9 mouse cellular contexts compared by ENCODE assay signal in genomic region chr1:106407963-106408440, GRCm38 (mm10).
A peak's percentile ranks its signal among the peaks of the same experiment; 100 is the strongest.
DNase-seq lines count a peak whose midpoint lies in the region; ATAC-seq and TF ChIP-seq lines count a peak whose summit lies in the region.
"Had no signal": no experiment of that assay in that cellular context is flagged by ENCODE, and none has a peak within 500 bp of the region (broad histone marks: within the 10 kb centered on the region; RNA-seq: fewer than 3 reads in every experiment).

No protein-coding gene starts in this region.

- no peaks in the 10 kb centered on the region for H3K36me3 ChIP-seq in intestine, embryonic 14.5 days (ENCODE audit: control insufficient read depth, insufficient read depth, low read length)
- H3K36me3 ChIP-seq in intestine, postnatal 0 days (ENCODE audit: control insufficient read depth, insufficient read depth) = no peaks in the 10 kb centered on the region
- H3K36me3 ChIP-seq in kidney, adult 2 months (ENCODE audit: control insufficient read depth, insufficient read depth, low read length) = no peaks in the 10 kb centered on the region
- no peaks in the 10 kb centered on the region for H3K36me3 ChIP-seq in macrophage (ENCODE audit: inconsistent target)

- no peak overlapping the region for H3K27ac ChIP-seq in intestine, embryonic 14.5 days (ENCODE audit: low read depth)
- no peak overlapping the region for H3K27ac ChIP-seq in intestine, postnatal 0 days (ENCODE audit: low read depth, low read length)
- H3K27ac ChIP-seq in kidney, adult 2 months (ENCODE audit: insufficient read depth, low read depth, low read length) = no peak overlapping the region
- peak overlapping the region; percentile 32; the same call in 1 of the 2 replicates for H3K27ac ChIP-seq in macrophage

- no peak for ATAC-seq in intestine, embryonic 14.5 days (replicated peaks; ENCODE audit: low FRiP score, low TSS enrichment, low read depth)
- no peak for ATAC-seq in intestine, postnatal 0 days
- peak; percentile 91 for ATAC-seq in common myeloid progenitor, adult 5-6 weeks (replicated peaks; ENCODE audit: low read depth, poor library complexity, severe bottlenecking)
- ATAC-seq: liver, postnatal 0 days had no signal

- no peaks in the 10 kb centered on the region for H3K79me2 ChIP-seq in macrophage (ENCODE audit: inconsistent target)

- no peaks in the 10 kb centered on the region for H3K9me3 ChIP-seq in intestine, embryonic 14.5 days (ENCODE audit: control insufficient read depth, low read length)
- no peaks in the 10 kb centered on the region for H3K9me3 ChIP-seq in intestine, postnatal 0 days (ENCODE audit: control insufficient read depth)

- DNase-seq in intestine, embryonic 14.5 days (ENCODE audit: low spot score) = peak; percentile 38
- DNase-seq in kidney, adult 2 months = peak; percentile 72
- DNase-seq in left cerebral cortex, postnatal 25 days (ENCODE audit: low spot score in 2 of 2) = no peak
- no peak for DNase-seq in left cerebral cortex, postnatal 14 days (ENCODE audit: low spot score in 2 of 2)
- DNase-seq in ovary, postnatal 14 days (ENCODE audit: low spot score) = no peak
- DNase-seq: liver, postnatal 0 days had no signal

- no peaks in the 10 kb centered on the region for H3K27me3 ChIP-seq in intestine, embryonic 14.5 days (replicated peaks; ENCODE audit: control insufficient read depth, insufficient read depth, low read length)
- no peaks in the 10 kb centered on the region for H3K27me3 ChIP-seq in intestine, postnatal 0 days (replicated peaks; ENCODE audit: control insufficient read depth, insufficient read depth, low read length)
- no peaks in the 10 kb centered on the region for H3K27me3 ChIP-seq in kidney, adult 2 months (replicated peaks; ENCODE audit: control insufficient read depth, insufficient read depth, low read length)

- H3K4me2 ChIP-seq in intestine, embryonic 14.5 days (ENCODE audit: low read length) = no peak overlapping the region
- H3K4me2 ChIP-seq in intestine, postnatal 0 days (replicated peaks; ENCODE audit: low read depth) = no peak overlapping the region

- no peak overlapping the region for H3K9ac ChIP-seq in intestine, embryonic 14.5 days (ENCODE audit: low read length)
- H3K9ac ChIP-seq in intestine, postnatal 0 days (ENCODE audit: low read depth, low read length) = no peak overlapping the region
- H3K9ac ChIP-seq: liver, postnatal 0 days had no signal

- no peaks in the 10 kb centered on the region for H3K4me1 ChIP-seq in intestine, embryonic 14.5 days (replicated peaks; ENCODE audit: control insufficient read depth, insufficient read depth, low read length)
- no peaks in the 10 kb centered on the region for H3K4me1 ChIP-seq in intestine, postnatal 0 days (replicated peaks; ENCODE audit: control insufficient read depth, insufficient read depth, low read length)
- no peaks in the 10 kb centered on the region for H3K4me1 ChIP-seq in kidney, adult 2 months (ENCODE audit: control insufficient read depth, insufficient read depth, low read length)

- 64% methylated on average over 7 of the region's 7 CpGs for WGBS in intestine, embryonic 14.5 days
- WGBS in intestine, postnatal 0 days = 33% methylated on average over 7 of the region's 7 CpGs
- WGBS in kidney, adult 2 months = 44% methylated on average over 7 of the region's 7 CpGs
- WGBS in macrophage (ENCODE audit: missing documents) = 5% methylated on average over 7 of the region's 7 CpGs

- H3K4me3 ChIP-seq in intestine, embryonic 14.5 days (ENCODE audit: low read depth, low read length) = no peak overlapping the region
- H3K4me3 ChIP-seq in intestine, postnatal 0 days (ENCODE audit: low read depth, low read length) = no peak overlapping the region
- H3K4me3 ChIP-seq in kidney, adult 2 months (ENCODE audit: insufficient read depth, low read depth, low read length) = no peak overlapping the region
- H3K4me3 ChIP-seq in macrophage (ENCODE audit: inconsistent target) = no peak overlapping the region

- intact Hi-C loops in left cerebral cortex, postnatal 25 days (cut with DNase I) = no loop called here
- intact Hi-C loops in left cerebral cortex, postnatal 14 days (cut with DNase I) = no loop called here

- TF ChIP-seq CTCF in intestine, postnatal 0 days (IDR thresholded peaks at IDR 0.05; ENCODE audit: low read depth) = no peak
- TF ChIP-seq CTCF in kidney, adult 2 months (conservative IDR thresholded peaks at IDR 0.05; ENCODE audit: insufficient read depth, insufficient read length, low read depth, low read length) = no peak

- TF ChIP-seq POLR2A in kidney, adult 2 months (IDR thresholded peaks at IDR 0.05; ENCODE audit: low read depth, low read length) = no peak

Comparison
In these comparisons a context has a peak if more than half of its experiments do, and no peak if none do; other contexts are left out.
1. DNase-seq: peak in intestine, embryonic 14.5 days (single experiment) and kidney, adult 2 months (single experiment); none in left cerebral cortex, postnatal 25 days (0 of 2), left cerebral cortex, postnatal 14 days (0 of 2) and ovary, postnatal 14 days (single experiment).